Mouse (Mus musculus): Measurements from ENCODE around the gene Arid2.
"Not testable (repeated sequence)": the region's sequence is repeated elsewhere in the genome, so short reads cannot be mapped to it uniquely, and the experiment has no call there.

Gene Arid2

GRCm38 (mm10) chr15:96434202-96434601 is 146.9 kb downstream of the Arid2 start:
- no peak for DNase-seq (ENCODE audit: low read depth)

GRCm38 (mm10) chr15:96441480-96441879 is 154.2 kb downstream of the Arid2 start:
- not testable (repeated sequence) for DNase-seq (ENCODE audit: low read depth)

- DNase-seq (ENCODE audit: low read depth): no peak
Measured at GRCm38 (mm10) chr15:96446785-96447184, 159.5 kb downstream of the Arid2 start.

- no peak for DNase-seq (ENCODE audit: low read depth)
Measured at GRCm38 (mm10) chr15:96448656-96449299, 161.5 kb downstream of the Arid2 start.

GRCm38 (mm10) chr15:96453346-96453745 is 166.0 kb downstream of the Arid2 start:
- no peak for DNase-seq (ENCODE audit: low read depth)
